Mouse (Mus musculus) lung, postnatal 0 days (tissue): ENCODE data around the gene Tssk4. TPM values are rescaled to one million over a fixed set of nuclear protein-coding genes. Genes with fewer than 3 reads are reported as not detected.

Source experiments
- ATAC-seq: fragments of 200-750 bp; cut with Nextera tagmentation; 2 replicates; pipeline ENCODE4 v1.8.0; 2017; ENCODE audit warnings: moderate library complexity
- DNase-seq: peaks from one replicate; pipeline ENCODE4 v3.0.0-alpha.2; 2016; ENCODE audit warnings: low spot score
- H3K27ac ChIP-seq: fragments of 300-500 bp; sonication (generic); 2 replicates; pipeline ENCODE4 v1.5.1; 2014; ENCODE audit warnings: antibody characterized with exemption, mild to moderate bottlenecking, low read length, mixed read lengths
- H3K27me3 ChIP-seq: fragments of 300-500 bp; sonication (generic); replicated peaks from 2 replicates; pipeline ENCODE4 v1.6.1; 2014; ENCODE audit warnings: low read length, mixed read lengths; ENCODE audit not compliant: insufficient read depth
- H3K36me3 ChIP-seq: fragments of 300-500 bp; sonication (generic); 2 replicates; pipeline ENCODE4 v1.6.1; 2014; ENCODE audit warnings: low read length, mixed read lengths; ENCODE audit not compliant: insufficient read depth
- H3K4me1 ChIP-seq: fragments of 300-500 bp; sonication (generic); 2 replicates; pipeline ENCODE4 v1.6.1; 2014; ENCODE audit warnings: antibody characterized with exemption, low read depth, low read length, mixed read lengths; ENCODE audit not compliant: insufficient read depth
- H3K4me2 ChIP-seq: fragments of 300-500 bp; sonication (generic); replicated peaks from 2 replicates; pipeline ENCODE4 v1.6.1; 2014; ENCODE audit warnings: low read depth, mild to moderate bottlenecking, low read length, moderate library complexity, mixed read lengths
- H3K4me3 ChIP-seq: fragments of 300-500 bp; sonication (generic); 2 replicates; pipeline ENCODE4 v1.5.1; 2014; ENCODE audit warnings: low read depth, low read length
- H3K9ac ChIP-seq: fragments of 300-500 bp; sonication (generic); replicated peaks from 2 replicates; pipeline ENCODE4 v1.6.1; 2014; ENCODE audit warnings: low read depth, mild to moderate bottlenecking
- H3K9me3 ChIP-seq: fragments of 300-500 bp; sonication (generic); 2 replicates; pipeline ENCODE4 v1.6.1; 2016; ENCODE audit warnings: low read length, mixed read lengths
- CTCF ChIP-seq: IDR thresholded peaks from 2 replicates; pipeline ENCODE4 v1.5.1; 2016; ENCODE audit warnings: antibody characterized with exemption, mild to moderate bottlenecking
- EP300 ChIP-seq: IDR thresholded peaks from 2 replicates; pipeline ENCODE4 v1.6.1; 2016; ENCODE audit warnings: antibody characterized with exemption, mild to moderate bottlenecking, control low read depth
- WGBS: fragments of 180-500 bp; shearing (Covaris S2); extraction: QIAGEN DNeasy Blood & Tissue Kit; methylation state at CpG from one replicate; pipeline ENCODE4 v1.1.7; 2014; 5-methylcytosine and 5-hydroxymethylcytosine counted together
- polyA plus RNA-seq: library from polyadenylated mRNA; unstranded; fragments of >200 nt; fragmentation: Nextera tagmentation; extraction: Ambion mirVana; gene quantifications from 2 replicates; pipeline ENCODE4 v1.2.1, GENCODE M21; 2015

Gene Tssk4
- 0.58 and 0.61 TPM in 2 replicates for polyA plus RNA-seq

DNA sequence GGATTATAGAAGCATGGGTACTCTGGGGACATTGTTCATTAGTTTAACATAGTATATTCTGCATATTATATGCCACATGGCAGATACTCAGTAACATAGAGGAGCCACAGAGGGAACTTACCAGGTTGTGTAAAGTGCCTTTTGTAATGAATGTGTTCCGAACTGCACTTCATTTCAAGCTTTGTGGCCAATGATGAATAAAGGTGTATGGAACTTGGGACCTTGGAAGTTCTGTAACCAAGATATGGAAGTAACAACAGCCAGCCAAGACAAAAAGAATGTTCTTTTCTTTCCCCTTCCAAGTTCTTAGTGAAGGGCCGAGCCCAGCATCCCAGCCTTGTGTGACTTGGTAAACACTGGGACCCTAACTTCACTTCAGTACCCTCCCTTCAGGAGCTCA, at the start of gene Tssk4:
Tssk4 (plus strand) TSS at position 301 of the 400 bp plus-strand sequence.
- no peaks in the 10 kb centered on the region for H3K27me3 ChIP-seq
- no peaks in the 10 kb centered on the region for H3K36me3 ChIP-seq
- TF ChIP-seq CTCF (no peak), EP300 (no peak)
- H3K9ac ChIP-seq: no peak within 1 kb of the TSS
- no peak for DNase-seq
- ATAC-seq: no peak
- no peak within 1 kb of the TSS for H3K4me3 ChIP-seq
- no peak within 1 kb of the TSS for H3K4me2 ChIP-seq
- H3K27ac ChIP-seq: no peak within 1 kb of the TSS
- H3K4me1 ChIP-seq: peaks cover under 1% of the 10 kb centered on the region; the same call in 1 of the 2 replicates
- no peaks in the 10 kb centered on the region for H3K9me3 ChIP-seq
- WGBS: 96% methylated on average over 2 of the region's 2 CpGs

DNA sequence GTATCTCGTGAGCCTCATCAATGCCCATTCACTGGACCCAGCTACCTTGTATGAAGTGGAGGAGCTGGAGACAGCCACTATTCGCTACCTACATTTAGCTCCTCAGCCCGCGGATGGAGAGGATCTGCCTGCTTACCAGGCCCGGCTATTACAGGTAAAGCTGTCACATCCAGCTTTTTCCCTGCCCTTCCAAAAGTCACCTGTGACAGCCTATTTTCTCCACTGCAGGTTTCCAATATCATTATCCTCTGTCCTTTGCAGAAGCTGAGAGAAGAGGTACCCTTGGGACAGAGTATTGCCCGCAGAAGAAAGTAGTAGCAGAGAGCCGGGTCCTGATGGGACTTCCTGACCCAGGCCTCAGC, 46.7 kb upstream of the Tssk4 start, which contains the start of gene Irf9:
Irf9 (plus strand) TSS at position 301 of the 362 bp plus-strand sequence.
- peak within 1 kb of the TSS; percentile 58 for H3K4me3 ChIP-seq
- peaks cover 46% of the 10 kb centered on the region for H3K36me3 ChIP-seq
- peak within 1 kb of the TSS; percentile 74 for H3K9ac ChIP-seq
- H3K9me3 ChIP-seq: no peaks in the 10 kb centered on the region
- WGBS: 87% methylated on average over 7 of the region's 7 CpGs
- peak within 1 kb of the TSS; percentile 67 for H3K4me2 ChIP-seq
- H3K4me1 ChIP-seq: peaks cover 5% of the 10 kb centered on the region
- H3K27ac ChIP-seq: peak within 1 kb of the TSS; percentile 93
- TF ChIP-seq EP300 (no peak), CTCF (no peak)
- H3K27me3 ChIP-seq: no peaks in the 10 kb centered on the region
- DNase-seq: no peak
- ATAC-seq: no peak

DNA sequence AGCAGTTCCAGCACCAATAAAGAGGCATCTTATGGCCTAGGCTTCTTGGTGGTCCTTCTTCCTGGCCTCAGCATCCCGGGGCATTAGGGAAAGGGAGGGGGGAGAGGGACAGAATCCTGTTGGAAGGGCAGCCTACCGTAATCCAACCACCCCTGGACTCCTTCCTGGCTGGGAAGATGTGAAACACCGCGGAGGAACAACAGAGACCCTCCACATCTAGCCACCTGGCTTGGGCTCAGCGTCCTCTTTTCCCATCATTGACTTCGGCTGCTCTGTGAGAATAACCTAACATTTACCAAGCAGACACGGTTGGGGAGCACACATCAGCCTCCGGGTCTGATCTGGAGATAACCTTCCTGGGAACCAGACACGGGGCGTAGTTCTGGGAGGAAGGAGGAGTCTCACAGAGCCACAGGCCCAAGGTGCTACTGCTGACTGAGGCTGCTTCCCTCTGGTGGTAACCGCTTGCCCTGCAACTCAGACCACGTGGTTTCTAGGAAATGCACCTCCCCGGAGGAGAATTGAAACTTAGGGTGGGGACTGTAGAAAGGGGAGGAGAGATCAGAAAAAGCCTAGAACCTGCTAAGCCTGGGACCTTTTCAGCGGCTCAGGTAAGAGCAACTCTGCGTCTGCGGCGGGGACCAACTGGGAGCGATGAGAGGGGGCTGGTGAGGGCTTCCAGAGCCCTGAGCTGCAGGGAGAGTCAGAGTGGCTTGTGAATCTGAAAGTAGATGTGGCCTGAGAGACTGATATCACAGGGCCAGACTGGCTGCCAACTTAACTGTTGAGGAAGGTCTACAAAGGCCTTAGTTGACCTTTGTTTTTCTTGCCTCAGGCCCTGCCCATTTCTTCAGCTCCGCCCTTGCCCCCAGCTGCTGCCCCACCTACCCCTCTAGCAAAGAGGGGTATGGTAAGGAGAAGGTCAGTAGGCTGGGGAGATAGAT, 46.1 kb upstream of the Tssk4 start:
- 7% methylated on average over 18 of the region's 19 CpGs for WGBS
- TF ChIP-seq EP300: peak; percentile 66; the same call in 1 of the 2 replicates
- peak; percentile 98 for TF ChIP-seq CTCF
- H3K36me3 ChIP-seq: peaks cover 48% of the 10 kb centered on the region
- peak; percentile 96 for ATAC-seq
- peaks cover 5% of the 10 kb centered on the region for H3K4me1 ChIP-seq
- H3K9ac ChIP-seq: peak overlapping the region; percentile 74
- peak; percentile 98 for DNase-seq
- peak overlapping the region; percentile 58 for H3K4me3 ChIP-seq
- H3K9me3 ChIP-seq: no peaks in the 10 kb centered on the region
- H3K27ac ChIP-seq: peak overlapping the region; percentile 93
- H3K4me2 ChIP-seq: peak overlapping the region; percentile 67
- no peaks in the 10 kb centered on the region for H3K27me3 ChIP-seq

DNA sequence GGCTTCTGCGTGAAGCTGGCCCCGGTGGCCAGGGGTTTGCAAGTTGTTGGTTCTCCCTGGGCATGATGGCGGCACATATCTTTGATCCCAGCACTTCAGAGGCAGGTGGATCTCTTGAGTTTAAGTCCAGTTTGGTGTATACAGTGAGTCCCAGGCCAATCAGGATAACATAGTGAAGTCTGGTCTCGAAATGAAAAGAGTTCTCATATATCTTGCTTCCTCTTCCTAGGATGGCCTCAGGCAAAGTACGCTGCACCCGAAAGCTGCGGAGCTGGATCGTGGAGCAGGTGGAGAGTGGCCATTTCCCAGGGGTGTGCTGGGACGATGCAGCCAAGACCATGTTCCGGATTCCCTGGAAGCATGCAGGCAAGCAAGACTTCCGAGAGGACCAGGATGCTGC, 45.2 kb upstream of the Tssk4 start:
- Histone ChIP-seq H3K4me2 (peak overlapping the region; percentile 67), H3K27ac (peak overlapping the region; percentile 93), H3K36me3 (peaks cover 48% of the 10 kb centered on the region), H3K9me3 (no peaks in the 10 kb centered on the region), H3K27me3 (no peaks in the 10 kb centered on the region), H3K4me1 (peaks cover 5% of the 10 kb centered on the region), H3K9ac (peak overlapping the region; percentile 74), H3K4me3 (peak overlapping the region; percentile 58)
- 89% methylated on average over 11 of the region's 11 CpGs for WGBS
- no peak for TF ChIP-seq EP300
- no peak for TF ChIP-seq CTCF
- ATAC-seq (no peak), DNase-seq (no peak)

DNA sequence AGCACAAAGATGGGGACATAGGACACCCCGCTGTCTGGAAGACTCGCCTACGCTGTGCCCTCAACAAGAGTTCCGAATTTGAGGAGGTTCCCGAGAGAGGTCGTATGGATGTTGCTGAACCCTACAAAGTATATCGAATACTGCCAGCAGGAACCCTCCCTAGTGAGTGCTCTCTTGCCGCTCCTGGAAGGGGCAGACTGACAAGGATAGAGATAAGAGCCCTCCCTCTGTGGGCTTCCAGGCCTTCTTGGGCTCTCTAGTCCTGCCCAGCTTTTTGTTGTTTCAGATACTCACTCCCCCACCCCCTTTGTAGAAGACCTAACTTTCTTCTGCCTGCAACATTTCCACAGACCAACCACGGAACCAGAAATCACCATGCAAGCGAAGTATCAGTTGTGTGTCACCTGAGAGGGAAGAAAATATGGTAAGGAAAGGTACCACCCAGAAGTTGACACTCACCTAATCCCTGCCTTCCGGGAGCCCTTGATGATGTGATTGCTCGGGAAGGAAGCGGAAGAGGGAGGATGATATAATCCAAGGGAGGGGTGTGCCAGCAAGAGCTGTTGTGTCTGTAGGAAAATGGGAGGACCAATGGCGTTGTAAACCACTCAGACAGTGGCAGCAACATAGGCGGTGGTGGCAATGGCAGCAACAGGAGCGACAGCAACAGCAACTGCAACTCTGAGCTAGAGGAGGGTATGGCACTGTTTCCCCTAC, 44.1 kb upstream of the Tssk4 start:
- 92% methylated on average over 16 of the region's 16 CpGs for WGBS
- TF ChIP-seq EP300: no peak
- no peak for TF ChIP-seq CTCF
- H3K4me1 ChIP-seq: peaks cover 5% of the 10 kb centered on the region
- ATAC-seq: no peak
- no peak overlapping the region; the same call in 1 of the 2 replicates for H3K9ac ChIP-seq
- DNase-seq: no peak
- H3K27ac ChIP-seq: no peak overlapping the region
- H3K4me2 ChIP-seq: no peak overlapping the region
- no peak overlapping the region for H3K4me3 ChIP-seq
- peaks cover 41% of the 10 kb centered on the region for H3K36me3 ChIP-seq
- H3K27me3 ChIP-seq: no peaks in the 10 kb centered on the region
- no peaks in the 10 kb centered on the region for H3K9me3 ChIP-seq

DNA sequence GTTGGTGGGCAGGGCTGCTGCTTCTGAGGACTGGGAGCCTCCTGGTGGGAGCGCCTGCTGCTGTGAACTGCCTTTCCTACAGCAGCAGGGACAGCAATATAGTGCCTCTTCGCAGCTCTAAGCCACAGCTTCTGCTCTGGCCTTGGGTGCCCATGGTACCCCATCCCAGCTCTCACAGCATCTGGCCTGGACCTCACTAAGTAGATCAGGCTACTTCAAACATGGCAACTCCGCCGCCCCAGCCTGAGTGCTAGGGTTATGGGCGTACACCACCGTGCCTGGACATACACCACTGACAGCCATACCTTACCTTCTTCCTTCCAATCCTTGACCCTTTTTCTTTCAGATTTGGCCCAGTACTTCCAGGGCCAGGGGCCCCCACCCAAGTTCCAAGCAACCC, 41.6 kb upstream of the Tssk4 start:
- Histone ChIP-seq H3K9me3 (no peaks in the 10 kb centered on the region), H3K4me3 (no peak overlapping the region), H3K27me3 (no peaks in the 10 kb centered on the region), H3K27ac (no peak overlapping the region), H3K4me2 (no peak overlapping the region), H3K4me1 (peaks cover 5% of the 10 kb centered on the region), H3K9ac (no peak overlapping the region), H3K36me3 (peaks cover 35% of the 10 kb centered on the region)
- ATAC-seq (no peak), DNase-seq (no peak)
- WGBS: 100% methylated on average over 6 of the region's 6 CpGs
- no peak for TF ChIP-seq EP300
- no peak for TF ChIP-seq CTCF
